Mouse (Mus musculus) T-helper 17 cell (primary cell): ENCODE results near the gene Exosc1.

Experiments
- in situ Hi-C, 2 experiments: fragments of 300-600 bp; cut with MboI, MseI; formaldehyde crosslinking; loops; 1 replicate in 1 of 2; 2 replicates in 1 of 2; pipeline ENCODE4 v1.15.1; 2025; ENCODE audit warnings: high pct_unique_total_duplicates in 2 of 2

The Exosc1 gene

DNA sequence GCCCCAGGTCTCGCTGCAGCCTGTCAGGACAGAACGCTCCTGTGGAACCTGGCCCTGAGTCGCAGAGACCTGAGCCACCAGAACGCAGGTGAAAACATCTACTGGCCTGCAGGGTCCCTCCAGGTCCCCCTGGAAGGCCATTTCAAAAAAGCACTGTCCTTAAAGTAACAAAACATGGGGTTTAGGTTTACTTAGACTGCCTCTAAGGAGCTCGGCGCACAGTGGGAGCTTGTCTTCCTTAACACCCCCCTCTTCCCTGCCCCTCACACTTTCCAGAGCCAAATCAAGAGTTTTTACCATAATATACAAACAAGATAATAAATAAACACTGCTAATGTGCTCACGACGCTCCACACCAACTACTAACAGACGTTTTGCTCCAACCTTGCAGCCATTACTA is 49.3 kb downstream of the Exosc1 start:
- in situ Hi-C loops: no loop called here

DNA sequence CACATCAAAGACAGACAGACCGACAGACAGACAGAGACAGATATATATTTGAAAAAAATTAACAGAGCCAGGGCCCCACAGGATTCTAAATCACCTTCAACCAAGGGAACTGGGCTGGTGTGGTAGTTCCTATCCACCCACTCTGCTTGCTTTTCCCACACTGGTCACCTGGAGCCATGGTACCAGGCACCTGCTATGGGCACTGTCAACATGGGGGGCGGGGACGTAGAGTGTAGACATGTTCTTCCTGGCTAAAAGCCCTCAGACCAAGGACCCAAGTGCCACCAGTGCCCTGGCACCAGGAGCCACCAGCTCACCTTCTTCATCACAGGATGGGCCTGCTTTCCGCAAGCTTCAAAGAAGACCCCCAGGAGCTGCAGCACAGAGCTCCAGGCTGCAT is 51.4 kb downstream of the Exosc1 start:
- in situ Hi-C loops: no loop called here

DNA sequence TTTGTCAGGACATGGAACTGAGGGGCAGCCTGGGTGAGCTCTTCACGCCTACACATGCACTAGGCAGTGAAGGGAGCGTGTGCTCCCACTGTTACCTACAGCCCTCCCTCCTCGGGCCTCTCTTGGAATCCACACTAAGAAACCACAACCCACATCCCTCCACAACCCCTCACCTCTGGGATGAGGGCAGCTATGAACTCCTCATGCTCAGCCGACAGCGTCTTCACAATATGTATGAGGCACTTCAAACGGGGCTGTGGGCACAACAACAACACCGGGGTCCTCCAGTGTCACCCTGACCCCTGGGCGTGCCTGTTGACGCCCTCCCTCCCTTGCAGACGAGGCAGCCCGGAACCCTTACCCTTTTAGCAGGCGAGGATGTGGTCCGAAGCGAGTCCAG is 58.9 kb downstream of the Exosc1 start:
- in situ Hi-C loops: loop anchor here in 1 of 2 experiments (5.0 kb wide), 1 partner anchor 62 kb away; no protein-coding TSS in a partner anchor
